Mouse (Mus musculus) bone marrow macrophage, adult 2 months (primary cell): ENCODE results near the gene Kcnd2. TPM values are rescaled to one million over a fixed set of nuclear protein-coding genes. Genes with fewer than 3 reads are reported as not detected.

Experiments
- H3K27ac ChIP-seq: 2 replicates; pipeline ENCODE4 v1.5.1; 2012; ENCODE audit warnings: low read depth, low read length; ENCODE audit not compliant: insufficient read depth
- H3K4me1 ChIP-seq: 2 replicates; pipeline ENCODE4 v1.6.1; 2012; ENCODE audit warnings: low read length; ENCODE audit not compliant: control insufficient read depth, insufficient read depth
- H3K4me3 ChIP-seq: 2 replicates; pipeline ENCODE4 v1.5.1; 2012; ENCODE audit warnings: mild to moderate bottlenecking, low read length, moderate library complexity; ENCODE audit not compliant: insufficient read depth
- CTCF ChIP-seq: IDR thresholded peaks from 2 replicates; pipeline ENCODE4 v1.5.1; 2012; ENCODE audit warnings: low read depth, mild to moderate bottlenecking, low read length, moderate library complexity
- POLR2A ChIP-seq: IDR thresholded peaks from 2 replicates; pipeline ENCODE4 v1.6.1; 2012; ENCODE audit warnings: mild to moderate bottlenecking, low read depth, low read length, borderline replicate concordance
- polyA plus RNA-seq: library from polyadenylated mRNA; stranded (reverse); fragments of >200 nt; gene quantifications from 2 replicates; pipeline ENCODE4 v1.2.4, GENCODE M21; 2012; ENCODE audit not compliant: missing spikeins, insufficient read depth, insufficient read length

Kcnd2 gene
- polyA plus RNA-seq, 1 experiment: not detected

DNA sequence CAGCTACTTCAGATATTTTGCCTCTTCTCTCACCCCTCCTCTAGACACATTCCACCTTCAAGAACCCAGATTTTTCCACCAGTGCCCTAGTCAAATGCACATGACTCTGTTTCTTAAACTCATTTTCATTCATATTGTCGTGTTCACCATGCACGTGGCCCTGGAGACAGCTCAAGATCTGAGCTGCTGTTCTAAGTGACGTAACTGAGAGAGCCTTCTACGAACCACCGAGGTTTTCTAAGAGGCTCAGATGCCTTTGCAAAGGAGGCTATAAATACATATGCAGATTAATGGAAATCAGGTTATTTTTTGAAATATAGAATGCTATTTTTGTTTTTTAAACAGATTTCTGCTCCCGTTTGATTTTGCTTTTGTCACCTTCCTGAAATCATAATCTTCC is 202.9 kb downstream of the Kcnd2 start:
- H3K4me1 ChIP-seq: no peaks in the 10 kb centered on the region
- H3K27ac ChIP-seq: no peak overlapping the region
- TF ChIP-seq CTCF: no peak
- no peak for TF ChIP-seq POLR2A
- H3K4me3 ChIP-seq: no peak overlapping the region

DNA sequence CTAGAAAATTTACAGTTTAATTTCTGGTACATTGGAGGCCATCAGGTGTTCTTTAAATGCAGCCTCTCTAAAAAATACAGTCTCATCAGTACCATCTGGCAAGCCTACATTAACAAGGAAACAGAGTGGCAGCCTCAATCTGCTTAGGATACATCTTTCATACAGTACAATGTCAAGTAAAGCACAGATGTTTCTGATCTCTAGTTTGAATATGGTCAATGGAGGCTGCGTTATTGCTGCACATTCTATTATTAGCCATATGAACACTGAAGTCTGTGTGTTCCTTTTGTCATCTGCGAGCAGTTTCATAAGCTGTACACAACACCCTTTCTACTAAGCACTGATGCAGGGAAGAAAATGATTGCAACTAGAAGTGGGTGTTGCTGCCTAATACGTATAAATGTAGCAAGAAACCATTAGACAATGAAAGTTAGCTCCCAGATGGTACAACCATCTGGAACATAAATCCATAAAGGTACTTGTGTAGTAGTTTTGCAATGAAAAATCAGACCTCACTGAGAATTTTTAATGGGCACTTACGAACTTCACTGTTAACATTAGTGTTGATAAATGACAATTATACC is 209.0 kb downstream of the Kcnd2 start:
- TF ChIP-seq CTCF (no peak), POLR2A (no peak)
- Histone ChIP-seq H3K4me1 (no peaks in the 10 kb centered on the region), H3K4me3 (no peak overlapping the region), H3K27ac (no peak overlapping the region)

DNA sequence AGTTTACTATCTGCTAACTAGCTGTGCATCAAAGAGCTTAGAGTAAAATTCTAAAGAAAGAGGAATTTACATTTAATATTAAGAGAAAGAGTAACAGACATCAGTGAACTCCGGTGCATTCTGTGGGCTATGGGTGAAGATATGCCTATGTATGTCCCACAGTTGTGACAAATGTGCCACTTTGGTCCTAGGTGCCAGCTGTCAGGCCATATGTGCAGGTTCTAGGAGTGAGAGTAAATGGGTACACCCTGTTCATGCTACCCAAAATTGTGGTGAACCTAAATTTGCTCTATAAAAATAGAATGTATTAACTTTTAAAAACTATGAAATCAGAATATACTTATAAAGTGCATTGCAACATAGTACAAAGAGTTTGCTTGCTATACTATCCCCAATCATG is 215.8 kb downstream of the Kcnd2 start:
- H3K27ac ChIP-seq: no peak overlapping the region
- TF ChIP-seq POLR2A: no peak
- no peak for TF ChIP-seq CTCF

DNA sequence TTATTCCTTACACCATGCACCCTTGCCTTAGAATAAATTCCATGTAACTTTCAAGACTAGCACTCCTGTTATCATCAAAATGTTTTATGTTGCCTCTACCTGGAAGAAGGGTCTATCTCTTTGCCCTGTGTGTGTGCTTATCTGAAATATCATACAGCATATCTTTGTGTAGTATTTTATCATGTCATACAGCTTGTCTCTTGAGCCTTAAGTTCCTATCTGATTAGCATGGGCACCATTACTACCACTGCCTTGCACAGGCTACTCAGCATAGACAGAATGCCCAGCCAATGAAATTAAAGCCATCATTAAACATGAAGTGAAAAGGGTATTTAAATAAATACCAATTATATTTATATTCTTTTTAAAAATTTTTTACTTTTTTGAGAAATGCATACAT is 249.4 kb downstream of the Kcnd2 start:
- no peak overlapping the region for H3K27ac ChIP-seq
- no peak overlapping the region for H3K4me3 ChIP-seq
- no peaks in the 10 kb centered on the region for H3K4me1 ChIP-seq
- TF ChIP-seq POLR2A (no peak), CTCF (no peak)

More for the DNA sequence above, 215.8 kb downstream of the Kcnd2 start:
- no peaks in the 10 kb centered on the region for H3K4me1 ChIP-seq
- H3K4me3 ChIP-seq: no peak overlapping the region

DNA sequence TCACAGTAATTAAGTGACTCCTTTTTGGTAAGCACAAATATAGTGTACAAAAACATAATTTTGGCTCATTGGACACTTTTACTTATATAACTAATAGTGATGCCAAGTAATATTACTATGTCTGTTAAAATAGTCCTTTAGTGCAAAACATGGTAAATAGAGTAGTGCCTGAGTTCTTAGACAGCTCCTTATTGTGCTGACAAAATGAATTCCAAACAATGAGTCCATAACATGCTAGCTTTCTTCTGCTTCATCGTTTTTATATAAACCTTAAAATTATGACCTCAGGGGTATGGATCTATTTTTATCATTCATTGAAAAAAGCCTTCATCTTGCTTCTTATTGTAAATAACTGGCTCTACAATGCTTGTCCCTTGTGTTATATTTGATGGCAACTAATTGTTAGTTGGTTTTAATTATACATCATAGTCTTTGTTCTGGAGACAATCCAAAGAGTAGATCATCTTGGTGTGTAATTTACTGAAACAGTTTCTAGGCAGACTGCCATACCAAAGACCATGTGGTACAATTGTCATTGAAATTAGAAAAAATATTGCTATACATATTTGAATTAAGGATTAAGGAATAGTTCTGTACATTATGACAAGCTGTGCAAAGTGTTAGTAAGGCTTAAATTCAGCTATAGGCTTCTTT is 256.7 kb downstream of the Kcnd2 start:
- no peak overlapping the region for H3K27ac ChIP-seq
- H3K4me1 ChIP-seq: no peaks in the 10 kb centered on the region
- TF ChIP-seq CTCF (no peak), POLR2A (no peak)
- H3K4me3 ChIP-seq: no peak overlapping the region

DNA sequence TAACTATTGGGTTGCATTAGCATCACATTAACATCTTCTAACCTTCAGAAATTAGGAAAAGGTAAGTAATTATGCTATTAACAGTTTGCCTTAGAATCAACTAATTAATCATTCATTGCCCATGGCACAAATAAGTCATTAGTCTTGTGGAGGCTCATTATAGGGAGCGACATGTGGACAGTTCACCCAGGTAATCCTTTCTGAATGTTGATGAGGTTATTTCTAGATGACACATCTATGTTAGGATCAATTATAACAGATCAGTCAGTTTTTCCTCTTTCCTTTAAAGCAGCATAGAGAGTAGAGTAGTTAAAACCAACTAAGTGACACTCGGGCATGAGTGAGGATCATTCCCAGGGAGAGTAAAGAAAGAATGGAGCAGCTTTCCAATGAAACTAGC is 267.4 kb downstream of the Kcnd2 start:
- Histone ChIP-seq H3K4me3 (no peak overlapping the region), H3K4me1 (no peaks in the 10 kb centered on the region), H3K27ac (no peak overlapping the region)
- TF ChIP-seq POLR2A: no peak
- no peak for TF ChIP-seq CTCF

DNA sequence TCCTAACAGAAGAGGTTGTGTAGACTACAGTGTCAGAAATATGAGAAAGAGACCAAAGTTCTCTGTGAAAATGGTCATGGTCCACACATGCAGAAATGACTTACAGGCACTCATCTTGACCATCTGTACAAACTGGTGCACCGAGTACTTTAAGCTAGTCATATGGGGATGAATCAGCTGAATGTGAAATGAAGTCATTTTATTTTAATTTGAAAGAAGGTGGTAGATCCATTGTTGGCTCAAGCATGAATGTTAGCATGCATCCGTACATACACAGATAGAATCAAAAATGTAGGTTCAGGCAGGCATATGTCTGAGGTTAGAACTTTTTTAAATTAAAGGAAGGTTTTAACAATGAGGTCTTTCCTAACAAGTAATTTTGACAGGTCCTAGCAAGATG is 273.2 kb downstream of the Kcnd2 start:
- H3K27ac ChIP-seq: no peak overlapping the region
- H3K4me3 ChIP-seq: no peak overlapping the region
- TF ChIP-seq POLR2A (no peak), CTCF (no peak)
- no peaks in the 10 kb centered on the region for H3K4me1 ChIP-seq

DNA sequence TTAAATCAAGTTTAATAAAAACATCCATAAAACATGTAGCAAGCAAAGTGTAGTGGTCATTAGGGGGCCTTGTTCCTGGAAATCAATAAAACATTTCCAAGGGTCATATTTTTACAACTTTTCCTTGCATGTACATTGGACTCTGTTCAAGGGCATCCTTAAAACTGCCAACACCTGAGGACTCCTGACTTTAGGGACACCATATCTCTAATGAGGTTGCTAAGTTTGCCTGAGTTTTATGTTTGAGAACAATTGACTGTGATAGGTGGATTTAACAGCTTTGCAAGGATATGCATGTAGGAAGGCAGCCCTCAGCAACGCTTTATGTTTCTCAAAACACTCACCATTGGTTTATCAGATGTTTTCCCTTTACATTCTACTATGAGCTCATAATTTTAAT is 287.6 kb downstream of the Kcnd2 start:
- no peak for TF ChIP-seq POLR2A
- TF ChIP-seq CTCF: no peak

DNA sequence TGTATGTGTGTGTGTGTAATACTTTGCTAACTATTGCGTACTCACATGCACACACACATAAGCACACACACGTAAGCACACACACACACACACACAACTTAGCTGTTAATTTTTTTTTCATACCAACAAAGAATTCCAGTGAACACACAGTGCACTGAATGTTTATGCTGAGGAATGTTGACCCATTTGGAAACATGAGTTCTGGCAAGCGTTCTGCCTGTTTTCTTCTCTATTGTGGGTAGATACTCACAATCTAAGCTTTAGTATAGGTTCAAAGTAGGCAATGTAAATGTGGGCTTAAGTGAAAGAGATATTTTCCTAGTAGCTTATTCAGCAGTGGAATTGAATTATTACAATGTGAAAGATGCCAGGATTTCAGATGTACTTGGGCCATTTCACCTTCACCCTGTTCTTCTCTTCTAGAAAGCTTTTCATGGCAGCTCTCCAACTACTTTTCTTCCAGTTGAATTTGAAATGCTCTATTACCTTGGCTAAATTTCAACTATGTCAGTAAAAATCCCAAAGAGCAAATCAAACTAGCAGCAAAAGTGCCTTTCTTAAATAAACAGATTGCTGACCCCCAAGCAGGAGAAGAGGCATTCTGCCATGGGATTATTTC is 295.4 kb downstream of the Kcnd2 start:
- no peak overlapping the region for H3K4me3 ChIP-seq
- TF ChIP-seq CTCF (no peak), POLR2A (no peak)

More for the DNA sequence above, 287.6 kb downstream of the Kcnd2 start:
- Histone ChIP-seq H3K27ac (no peak overlapping the region), H3K4me3 (no peak overlapping the region), H3K4me1 (no peaks in the 10 kb centered on the region)

DNA sequence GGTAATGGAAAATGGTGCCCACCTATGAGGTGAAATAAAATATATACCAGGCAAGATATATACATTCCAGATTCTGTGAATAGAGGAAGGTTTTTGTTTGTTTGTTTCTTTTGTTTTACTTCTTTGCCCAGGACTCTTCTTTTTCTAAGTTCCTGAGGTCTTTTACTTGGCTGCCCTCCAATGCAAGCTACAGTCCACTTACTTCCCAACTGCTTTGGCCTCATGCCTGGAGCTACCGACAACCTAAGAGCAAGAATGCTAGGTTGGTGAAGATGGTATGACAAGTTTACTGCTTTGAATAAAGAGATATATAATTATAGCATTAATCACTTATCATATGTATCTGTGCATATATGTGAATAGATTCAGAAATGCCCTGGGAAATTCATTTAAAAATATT is 305.0 kb downstream of the Kcnd2 start:
- TF ChIP-seq CTCF (no peak), POLR2A (no peak)
- H3K4me3 ChIP-seq: no peak overlapping the region
- no peaks in the 10 kb centered on the region for H3K4me1 ChIP-seq
- H3K27ac ChIP-seq: no peak overlapping the region

More for the DNA sequence above, 295.4 kb downstream of the Kcnd2 start:
- Histone ChIP-seq H3K27ac (no peak overlapping the region), H3K4me1 (no peaks in the 10 kb centered on the region)
